ENCODE assay signal across 8 mouse cellular contexts in the genomic region with DNA sequence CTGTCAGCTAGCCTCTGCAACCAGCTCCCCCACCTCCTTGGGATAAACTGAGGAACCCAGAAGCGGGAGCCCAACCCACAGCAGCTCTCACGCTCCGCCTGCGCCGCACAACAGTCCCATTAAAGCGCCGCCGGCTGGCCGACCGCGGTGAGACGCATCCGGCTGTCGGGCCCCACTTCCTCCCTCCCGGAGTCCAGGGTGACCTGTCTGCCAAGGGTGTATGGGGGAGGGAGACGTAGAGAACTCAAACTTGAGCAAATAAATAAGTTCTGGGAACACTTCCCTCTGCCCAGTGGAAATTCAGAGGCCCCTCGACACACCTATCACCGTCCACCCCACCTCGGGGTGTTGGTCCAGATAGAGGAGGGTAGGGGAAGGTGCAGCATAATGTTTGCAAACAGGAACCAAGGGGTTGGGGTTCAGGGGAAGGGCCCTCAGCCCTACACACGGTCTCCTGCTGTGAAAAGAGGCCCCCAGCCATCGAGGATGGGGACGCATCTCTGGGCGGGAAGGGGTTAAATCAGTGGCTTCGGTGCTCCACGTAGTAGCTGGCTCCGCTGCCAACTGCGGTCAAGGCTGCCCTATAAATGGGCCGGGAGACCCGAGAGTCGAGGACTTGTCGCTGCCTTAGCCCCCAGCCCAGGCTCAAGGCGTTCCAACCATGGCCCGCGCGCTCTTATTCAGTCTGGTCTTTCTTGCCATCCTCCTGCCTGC. TPM values are rescaled to one million over a fixed set of nuclear protein-coding genes. Genes with fewer than 3 reads are reported as not detected.
DNase-seq lines count a peak whose midpoint lies in the region; ATAC-seq and TF ChIP-seq lines count a peak whose summit lies in the region.

TSS of gene Chad (plus strand) at position 611 of the 714 bp plus-strand sequence.

- no peak for ATAC-seq in neural tube, embryonic 12.5 days (ENCODE audit: low FRiP score, low read depth)

- peak; percentile 6; the same call in 1 of the 2 replicates for TF ChIP-seq CTCF in brain, embryonic 14.5 days (IDR thresholded peaks at IDR 0.05; ENCODE audit: borderline replicate concordance, extremely low read depth, insufficient read depth, insufficient read length)
- TF ChIP-seq CTCF in lung, adult 2 months (IDR thresholded peaks at IDR 0.05; ENCODE audit: insufficient read depth, low read length), result no peak

- 13% methylated on average over 35 of the region's 35 CpGs for WGBS in lung, adult 2 months
- WGBS in neural tube, embryonic 12.5 days, result 3% methylated on average over 35 of the region's 35 CpGs

- DNase-seq in gastrocnemius, adult 18-20 months (ENCODE audit: low spot score), result no peak
- DNase-seq in gastrocnemius, adult 8-10 months (ENCODE audit: low spot score in 2 of 2), result no peak
- DNase-seq in brain, embryonic 14.5 days (ENCODE audit: low read depth), result peak; percentile 46
- peak; percentile 38 for DNase-seq in heart, adult 8-10 months (ENCODE audit: low spot score)
- peak; percentile 45 for DNase-seq in kidney, adult 18-20 months
- DNase-seq in lung, adult 2 months, result peak; percentile 53
- DNase-seq in right cerebral cortex, postnatal 36 days (ENCODE audit: low spot score in 2 of 2), result no peak

- no peaks in the 10 kb centered on the region for H3K36me3 ChIP-seq in neural tube, embryonic 12.5 days

- no peaks in the 10 kb centered on the region for H3K9me3 ChIP-seq in neural tube, embryonic 12.5 days

- H3K4me1 ChIP-seq in lung, adult 2 months (ENCODE audit: control insufficient read depth, insufficient read depth, low read length), result peaks cover 5% of the 10 kb centered on the region; the same call in 1 of the 2 replicates
- peaks cover 12% of the 10 kb centered on the region for H3K4me1 ChIP-seq in neural tube, embryonic 12.5 days

- TF ChIP-seq POLR2A in brain, embryonic 14.5 days (IDR thresholded peaks at IDR 0.05; ENCODE audit: borderline replicate concordance, extremely low read depth, insufficient read depth, insufficient read length, poor library complexity, severe bottlenecking), result no peak
- no peak for TF ChIP-seq POLR2A in lung, adult 2 months (IDR thresholded peaks at IDR 0.05; ENCODE audit: borderline replicate concordance, extremely low read depth, low read depth, low read length)

- H3K9ac ChIP-seq in neural tube, embryonic 12.5 days, result peak within 1 kb of the TSS; percentile 26; the same call in 1 of the 2 replicates

- H3K27me3 ChIP-seq in neural tube, embryonic 12.5 days (replicated peaks), result peaks cover 25% of the 10 kb centered on the region

- peak within 1 kb of the TSS; percentile 25 for H3K4me3 ChIP-seq in lung, adult 2 months (replicated peaks; ENCODE audit: extremely low read depth, low read depth, low read length)
- H3K4me3 ChIP-seq in neural tube, embryonic 12.5 days, result peak within 1 kb of the TSS; percentile 16

- peak within 1 kb of the TSS; percentile 53 for H3K4me2 ChIP-seq in neural tube, embryonic 12.5 days (replicated peaks)

- no peak within 1 kb of the TSS for H3K27ac ChIP-seq in neural tube, embryonic 12.5 days

RNA-seq across cellular contexts. Expression of gene Chad, which starts in this region (rescaled TPM):
- 10 to 100 TPM; 12.6 to 25.2 TPM for total RNA-seq in gastrocnemius, adult 18-20 months (2021)
- total RNA-seq in gastrocnemius, adult 8-10 months (2022), result 10 to 100 TPM in 2 of 4 experiments, 1 to 10 TPM in 2; 3.0 to 32.8 (median 13.1) TPM
- 0.06 and 0.44 TPM in 2 replicates for polyA plus RNA-seq in brain, embryonic 14.5 days (2012; rRNA removed)
- 1 to 10 TPM in 2 of 4 experiments, under 1 TPM in 2; 0.43 to 2.4 (median 0.86) TPM for total RNA-seq in heart, adult 8-10 months (2022)
- polyA plus RNA-seq in lung, adult 2 months (2012; rRNA removed), result 32.6 and 38.8 TPM in 2 replicates
- polyA plus RNA-seq in neural tube, embryonic 12.5 days (2016; fragmentation: Nextera tagmentation; extraction: Ambion mirVana), result 1.3 and 1.5 TPM in 2 replicates

Comparison
In these comparisons a context has a peak if more than half of its experiments do, and no peak if none do; other contexts are left out.
1. RNA of gene Chad (polyA plus RNA-seq): 32.6 to 38.8 TPM in lung, adult 2 months; 1.3 to 1.5 TPM in neural tube, embryonic 12.5 days and 0.06 to 0.44 TPM in brain, embryonic 14.5 days; every median in the first group is over 10 times any median in the second.
2. Peak in DNase-seq in brain, embryonic 14.5 days; RNA of the gene not detected or under 1 TPM.
3. DNase-seq: peak in heart, adult 8-10 months (single experiment), kidney, adult 18-20 months (single experiment) and lung, adult 2 months (single experiment); none in gastrocnemius, adult 18-20 months (single experiment), gastrocnemius, adult 8-10 months (0 of 2) and right cerebral cortex, postnatal 36 days (0 of 2).